Mouse (Mus musculus) gastrocnemius, postnatal 10 days (tissue): ENCODE results near the gene Polr2g. TPM values are rescaled to one million over a fixed set of nuclear protein-coding genes. Genes with fewer than 3 reads are reported as not detected.
"Not testable (repeated sequence)": the region's sequence is repeated elsewhere in the genome, so short reads cannot be mapped to it uniquely, and the experiment has no call there.

Experiments used
- DNase-seq: peaks from one replicate; pipeline ENCODE4 v3.0.0; 2021; ENCODE audit warnings: mixed read lengths
- long read RNA-seq, 2 experiments: library from polyadenylated mRNA; stranded (forward); transcript quantifications; one replicate each; pipeline ENCODE4 v2.0.0; 2021
- total RNA-seq, 2 experiments: library from RNA; stranded (reverse); gene quantifications; 2 replicates each; pipeline ENCODE4 v1.2.3; 2021

Gene Polr2g
- 10 to 100 TPM; 40.9 to 45.1 TPM for total RNA-seq
- long read RNA-seq, experiment 1, transcript Polr2g-201 (8 exons, 890 nt) = major isoform, 22 of 27 reads
- long read RNA-seq, experiment 1, partial matches to known transcripts = 1 of 27 reads
- long read RNA-seq, experiment 1, other reads (novel, unspliced or antisense) = 2 of 27 reads
- long read RNA-seq, experiment 2, transcript Polr2g-201 (8 exons, 890 nt) = major isoform, 23 of 26 reads
- long read RNA-seq, experiment 2, partial matches to known transcripts = 3 of 26 reads
- long read RNA-seq, experiment 2, other reads (novel, unspliced or antisense) = 0 of 26 reads

- peak; percentile 85 for DNase-seq
These were observed at the start of gene Polr2g for GRCm38 (mm10) chr19:8798264-8798946. Gene Polr2g, minus strand, starts transcription at chr19:8798577.

GRCm38 (mm10) chr19:8844371-8845129 lies 46.2 kb upstream of the Polr2g start:
- DNase-seq = peak; percentile 86

- DNase-seq = no peak
These were observed 44.6 kb upstream of the Polr2g start for GRCm38 (mm10) chr19:8842961-8843360.

- DNase-seq = no peak
These were observed 42.6 kb upstream of the Polr2g start for GRCm38 (mm10) chr19:8841012-8841411.

- peak; percentile 64 for DNase-seq
These were observed 41.8 kb upstream of the Polr2g start for GRCm38 (mm10) chr19:8839908-8840791.

- DNase-seq = no peak
These were observed 40.9 kb upstream of the Polr2g start, which contains the start of gene Gng3 for GRCm38 (mm10) chr19:8839103-8839907. Gene Gng3, minus strand, starts transcription at chr19:8839194.

GRCm38 (mm10) chr19:8838041-8838730 lies 39.8 kb upstream of the Polr2g start:
- peak; percentile 39 for DNase-seq

- DNase-seq = peak; percentile 79
These were observed 38.9 kb upstream of the Polr2g start, which contains the start of gene Bscl2 for GRCm38 (mm10) chr19:8837251-8837791. Gene Bscl2, plus strand, starts transcription at chr19:8837467.

- DNase-seq = not testable (repeated sequence)
These were observed 38.0 kb upstream of the Polr2g start for GRCm38 (mm10) chr19:8836327-8836726.

- no peak for DNase-seq
These were observed 34.6 kb upstream of the Polr2g start for GRCm38 (mm10) chr19:8832971-8833370.

GRCm38 (mm10) chr19:8831262-8831661 lies 32.9 kb upstream of the Polr2g start:
- DNase-seq = no peak

- no peak for DNase-seq
These were observed 32.3 kb upstream of the Polr2g start for GRCm38 (mm10) chr19:8830664-8831063.

GRCm38 (mm10) chr19:8829660-8830059 lies 31.3 kb upstream of the Polr2g start, which contains the start of gene AC129217.1:
Gene AC129217.1, plus strand, starts transcription at chr19:8829773.
- no peak for DNase-seq

- DNase-seq = no peak
These were observed 24.3 kb upstream of the Polr2g start for GRCm38 (mm10) chr19:8822696-8823095.

- DNase-seq = no peak
These were observed 22.8 kb upstream of the Polr2g start for GRCm38 (mm10) chr19:8821146-8821545.

GRCm38 (mm10) chr19:8820424-8820956 lies 22.1 kb upstream of the Polr2g start:
- no peak for DNase-seq

GRCm38 (mm10) chr19:8819596-8820423 lies 21.4 kb upstream of the Polr2g start, which contains the start of gene Hnrnpul2:
Gene Hnrnpul2, plus strand, starts transcription at chr19:8820010.
- peak; percentile 99 for DNase-seq

- peak; percentile 88 for DNase-seq
These were observed 20.6 kb upstream of the Polr2g start, which contains the start of gene Ttc9c for GRCm38 (mm10) chr19:8818801-8819595. Gene Ttc9c, minus strand, starts transcription at chr19:8819333.
